Mouse (Mus musculus) ES-E14 (cell line): Measurements from ENCODE around the gene Capn5. TPM values are rescaled to one million over a fixed set of nuclear protein-coding genes. Genes with fewer than 3 reads are reported as not detected.

ENCODE experiments used
- DNase-seq: peaks from one replicate; pipeline ENCODE4 v3.0.0-alpha.2; 2013; ENCODE audit warnings: low read depth, low spot score
- H3K27ac ChIP-seq: 2 replicates; pipeline ENCODE4 v1.5.1; 2012; ENCODE audit warnings: low read depth, mild to moderate bottlenecking, low read length, moderate library complexity, mixed read lengths; ENCODE audit not compliant: poor library complexity, insufficient read depth, severe bottlenecking
- H3K36me3 ChIP-seq: 2 replicates; pipeline ENCODE4 v1.6.1; 2012; ENCODE audit warnings: mild to moderate bottlenecking, low read length, moderate library complexity, mixed read lengths; ENCODE audit not compliant: control insufficient read depth, poor library complexity, insufficient read depth, severe bottlenecking
- H3K4me1 ChIP-seq, 2 experiments: fragments of 150-350 bp in 1 of 2; sonication (generic) in 1 of 2; 2 replicates each; pipeline ENCODE4 v1.6.1; 2012; ENCODE audit warnings: low read length in 2 of 2, mild to moderate bottlenecking in 1 of 2, mixed read lengths in 1 of 2; ENCODE audit not compliant: control insufficient read depth in 2 of 2, insufficient read depth in 2 of 2, poor library complexity in 1 of 2
- H3K4me3 ChIP-seq, 2 experiments: fragments of 150-350 bp in 1 of 2; sonication (generic) in 1 of 2; 2 replicates each; pipeline ENCODE4 v1.5.1; 2012; ENCODE audit warnings: low read length in 2 of 2, low read depth in 1 of 2, mild to moderate bottlenecking in 1 of 2, mixed read lengths in 1 of 2; ENCODE audit not compliant: insufficient read depth in 1 of 2, poor library complexity in 1 of 2, severe bottlenecking in 1 of 2
- H3K9ac ChIP-seq: 2 replicates; pipeline ENCODE4 v1.6.1; 2012; ENCODE audit warnings: low read depth, mild to moderate bottlenecking, low read length, mixed read lengths; ENCODE audit not compliant: poor library complexity, insufficient read depth, severe bottlenecking
- H3K9me3 ChIP-seq: fragments of 150-350 bp; sonication (generic); 2 replicates; pipeline ENCODE4 v1.6.1; 2012; ENCODE audit warnings: low read depth, mild to moderate bottlenecking, low read length; ENCODE audit not compliant: control insufficient read depth, insufficient read depth
- CHD2 ChIP-seq: IDR thresholded peaks from 2 replicates; pipeline ENCODE4 v1.6.1; 2014; ENCODE audit warnings: mild to moderate bottlenecking, low read depth, low read length, inconsistent platforms
- HCFC1 ChIP-seq: IDR thresholded peaks from 2 replicates; pipeline ENCODE4 v1.6.1; 2012; ENCODE audit warnings: low read length, inconsistent platforms, borderline replicate concordance; ENCODE audit not compliant: insufficient read depth
- MAFK ChIP-seq: IDR thresholded peaks from 2 replicates; pipeline ENCODE4 v1.6.1; 2014; ENCODE audit warnings: mild to moderate bottlenecking, low read depth, low read length, inconsistent platforms; ENCODE audit not compliant: insufficient read depth
- ZC3H11A ChIP-seq: IDR thresholded peaks from 2 replicates; pipeline ENCODE4 v1.6.1; 2012; ENCODE audit warnings: low read depth, mild to moderate bottlenecking, inconsistent platforms, low read length, borderline replicate concordance
- ZNF384 ChIP-seq: IDR thresholded peaks from 2 replicates; pipeline ENCODE4 v1.6.1; 2012; ENCODE audit warnings: low read depth, low read length, inconsistent platforms
- in situ Hi-C, 2 experiments: fragments of 600-800 bp; cut with MboI; formaldehyde crosslinking; loops; one replicate each; pipeline ENCODE4 v1.15.1; 2025; ENCODE audit warnings: low sequenced_read_pairs in 2 of 2, inconsistent platforms in 1 of 2; ENCODE audit not compliant: unreplicated experiment in 2 of 2
- total RNA-seq: library from RNA; depleted of rRNA; stranded (reverse); fragments of 300-350 nt; gene quantifications from 2 replicates; pipeline ENCODE4 v1.2.3, GENCODE M21; 2012

Gene Capn5
- total RNA-seq, 1 experiment: 5.0 TPM

GRCm38 (mm10) chr7:98145402-98145801 lies 32.7 kb downstream of the Capn5 start, which contains the start of gene Omp:
Gene Omp, minus strand, starts transcription at chr7:98145502.
- TF ChIP-seq ZNF384 (no peak), MAFK (no peak), HCFC1 (no peak), ZC3H11A (no peak), CHD2 (no peak)
- Histone ChIP-seq H3K27ac (no peak within 1 kb of the TSS), H3K4me1 (peaks cover 0 to 12% of the 10 kb centered on the region in 2 experiments; a peak in 1 of 4 replicates), H3K9me3 (no peaks in the 10 kb centered on the region), H3K9ac (no peak within 1 kb of the TSS), H3K36me3 (peaks cover 3% of the 10 kb centered on the region; the same call in 1 of the 2 replicates), H3K4me3 (peak within 1 kb of the TSS; percentile 14 to 33; a peak in 2 of 4 replicates)
- in situ Hi-C loops: no loop called here
- DNase-seq: no peak

DNA sequence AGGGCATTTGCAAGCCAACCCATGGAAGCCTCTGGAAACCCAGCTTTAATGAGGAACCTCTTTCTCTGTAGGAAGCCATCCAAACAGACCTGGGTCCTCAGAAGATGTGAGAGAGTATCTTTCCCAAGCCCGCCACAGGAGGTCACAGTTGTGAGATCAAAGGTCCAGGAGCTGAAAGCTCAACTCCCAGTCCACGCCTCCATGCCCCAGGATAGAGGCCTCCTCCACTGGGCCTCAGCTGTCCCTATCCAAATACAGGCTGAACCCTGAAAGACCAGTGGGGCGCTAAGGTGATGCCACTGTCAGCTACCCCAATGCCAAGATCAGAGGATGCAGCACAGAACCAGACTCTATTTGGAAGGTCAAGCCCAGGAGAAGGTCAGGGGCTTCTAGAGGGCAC lies 35.4 kb downstream of the Capn5 start:
- Histone ChIP-seq H3K4me3 (no peak overlapping the region), H3K9ac (no peak overlapping the region), H3K4me1 (peaks cover 0 to 9% of the 10 kb centered on the region in 2 experiments; a peak in 1 of 4 replicates), H3K9me3 (no peaks in the 10 kb centered on the region), H3K27ac (no peak overlapping the region), H3K36me3 (peaks cover 3% of the 10 kb centered on the region; the same call in 1 of the 2 replicates)
- DNase-seq: no peak
- TF ChIP-seq HCFC1 (no peak), CHD2 (no peak), ZNF384 (no peak), ZC3H11A (no peak), MAFK (no peak)
- in situ Hi-C loops: no loop called here

- TF ChIP-seq CHD2 (no peak), ZC3H11A (no peak), HCFC1 (no peak), MAFK (no peak), ZNF384 (no peak)
- in situ Hi-C loops: no loop called here
- H3K4me1 ChIP-seq: peaks cover 0 to 9% of the 10 kb centered on the region in 2 experiments; a peak in 1 of 4 replicates
- no peak for DNase-seq
- no peak overlapping the region for H3K4me3 ChIP-seq
- peaks cover 1% of the 10 kb centered on the region; the same call in 1 of the 2 replicates for H3K36me3 ChIP-seq
- no peak overlapping the region for H3K27ac ChIP-seq
- no peak overlapping the region for H3K9ac ChIP-seq
- H3K9me3 ChIP-seq: no peaks in the 10 kb centered on the region
Measured at GRCm38 (mm10) chr7:98142247-98142646, 35.8 kb downstream of the Capn5 start.

DNA sequence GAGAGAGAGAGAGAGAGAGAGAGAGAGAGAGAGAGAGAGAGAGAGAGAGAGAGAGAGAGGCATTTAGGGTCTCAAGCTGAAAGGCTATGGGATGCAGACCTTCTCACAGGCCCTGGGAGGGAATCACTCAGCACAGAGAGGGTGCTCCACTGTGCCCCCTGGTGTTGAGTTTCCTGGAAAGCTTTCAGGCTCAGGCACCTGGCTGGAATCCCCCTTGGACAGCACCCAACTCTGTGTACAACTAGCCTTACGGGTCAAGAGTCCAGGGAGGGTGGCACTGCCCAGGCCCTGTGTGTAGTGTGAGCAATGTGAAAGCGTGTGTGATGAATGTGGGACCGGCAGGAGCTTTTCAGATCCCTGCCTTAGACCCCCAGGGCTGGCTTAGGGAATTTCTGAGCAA lies 36.9 kb downstream of the Capn5 start:
- TF ChIP-seq ZC3H11A (no peak), MAFK (no peak), ZNF384 (no peak), HCFC1 (no peak), CHD2 (no peak)
- Histone ChIP-seq H3K27ac (no peak overlapping the region), H3K4me1 (peaks cover 0 to 9% of the 10 kb centered on the region in 2 experiments; a peak in 1 of 4 replicates), H3K9me3 (no peaks in the 10 kb centered on the region), H3K36me3 (no peaks in the 10 kb centered on the region), H3K9ac (no peak overlapping the region), H3K4me3 (no peak overlapping the region)
- DNase-seq: no peak
- in situ Hi-C loops: no loop called here
